ENCODE assay signal across 8 mouse cellular contexts in genomic region chr11:98863751-98864429, GRCm38 (mm10). TPM values are rescaled to one million over a fixed set of nuclear protein-coding genes. Genes with fewer than 3 reads are reported as not detected.
A peak's percentile ranks its signal among the peaks of the same experiment; 100 is the strongest.
DNase-seq lines count a peak whose midpoint lies in the region; ATAC-seq and TF ChIP-seq lines count a peak whose summit lies in the region.

No protein-coding gene starts in this region.

- peak; percentile 46 for DNase-seq in adrenal gland, postnatal 25 days
- DNase-seq in adrenal gland, adult 18-20 months (ENCODE audit: low spot score in 2 of 2), result no peak
- DNase-seq in embryo, embryonic 10 days (ENCODE audit: low spot score), result peak; percentile 73
- peak; percentile 46 to 83 for DNase-seq in left cerebral cortex, postnatal 10 days (ENCODE audit: extremely low spot score in 1 of 2, low spot score in 2 of 2)

- no peaks in the 10 kb centered on the region for H3K9me3 ChIP-seq in heart, embryonic 16.5 days (replicated peaks; ENCODE audit: control insufficient read depth, low read length)
- no peaks in the 10 kb centered on the region for H3K9me3 ChIP-seq in stomach, embryonic 15.5 days

- peak overlapping the region; percentile 84 for H3ac ChIP-seq in C2C12 (ENCODE audit: control insufficient read depth, insufficient read length, low read depth)

- no peak for TF ChIP-seq CTCF in C2C12 (IDR thresholded peaks at IDR 0.05; ENCODE audit: control insufficient read depth, insufficient read depth, insufficient read length)

- H3K36me3 ChIP-seq in C2C12 (ENCODE audit: control insufficient read depth, insufficient read depth), result peaks cover 29% of the 10 kb centered on the region
- H3K36me3 ChIP-seq in heart, embryonic 16.5 days (ENCODE audit: control insufficient read depth, insufficient read depth), result peaks cover 6% of the 10 kb centered on the region
- H3K36me3 ChIP-seq in stomach, embryonic 15.5 days, result peaks cover 10% of the 10 kb centered on the region

- peaks cover 12% of the 10 kb centered on the region for H3K4me1 ChIP-seq in heart, embryonic 16.5 days (ENCODE audit: control insufficient read depth, insufficient read depth, low read length)
- H3K4me1 ChIP-seq in stomach, embryonic 15.5 days, result peaks cover 5% of the 10 kb centered on the region

- peak overlapping the region; percentile 88 for H3K27ac ChIP-seq in heart, embryonic 16.5 days (ENCODE audit: low read length)
- H3K27ac ChIP-seq in stomach, embryonic 15.5 days, result peak overlapping the region; percentile 95

- peak overlapping the region; percentile 92 for H3K9ac ChIP-seq in heart, embryonic 16.5 days (ENCODE audit: low read length)
- H3K9ac ChIP-seq in stomach, embryonic 15.5 days, result peak overlapping the region; percentile 74

- no peaks in the 10 kb centered on the region for H3K27me3 ChIP-seq in C2C12 (ENCODE audit: control insufficient read depth, insufficient read depth, insufficient read length)
- no peaks in the 10 kb centered on the region for H3K27me3 ChIP-seq in heart, embryonic 16.5 days (ENCODE audit: control insufficient read depth, insufficient read depth, low read length)
- no peaks in the 10 kb centered on the region for H3K27me3 ChIP-seq in stomach, embryonic 15.5 days (replicated peaks)

- peak overlapping the region; percentile 84 for H3K4me2 ChIP-seq in heart, embryonic 16.5 days (ENCODE audit: low read depth, low read length)
- H3K4me2 ChIP-seq in stomach, embryonic 15.5 days, result peak overlapping the region; percentile 74

- intact Hi-C loops in left cerebral cortex, postnatal 10 days (cut with DNase I), result loop anchor here (5.0 kb wide), 1 partner anchor 43 kb away; the partner anchor contains the start of gene Cdc6

- under 1% methylated on average over 28 of the region's 39 CpGs for WGBS in heart, embryonic 16.5 days
- WGBS in stomach, embryonic 15.5 days, result under 1% methylated on average over 36 of the region's 39 CpGs

- H3K79me2 ChIP-seq in C2C12 (ENCODE audit: control insufficient read depth, insufficient read depth), result peaks cover 49% of the 10 kb centered on the region

- peak overlapping the region; percentile 61 for H3K4me3 ChIP-seq in C2C12 (ENCODE audit: insufficient read depth, poor library complexity, severe bottlenecking)
- peak overlapping the region; percentile 80 for H3K4me3 ChIP-seq in heart, embryonic 16.5 days (ENCODE audit: low read length)
- H3K4me3 ChIP-seq in stomach, embryonic 15.5 days (replicated peaks), result peak overlapping the region; percentile 64

- H3K79me3 ChIP-seq in C2C12 (ENCODE audit: low read depth), result peaks cover 23% of the 10 kb centered on the region

- ATAC-seq in heart, embryonic 16.5 days (replicated peaks; ENCODE audit: extremely low read depth, insufficient read depth, low FRiP score), result peak; percentile 74
- peak; percentile 20 for ATAC-seq in megakaryocyte-erythroid progenitor cell, adult 5-6 weeks (replicated peaks; ENCODE audit: low FRiP score, low TSS enrichment, poor library complexity, severe bottlenecking)
- ATAC-seq in stomach, embryonic 15.5 days (ENCODE audit: insufficient read depth, low FRiP score, low read depth), result peak; percentile 68

TF ChIP-seq in C2C12, 6 proteins besides CTCF, POLR2A, EP300 and RAD21:
- TF ChIP-seq MAX (IDR thresholded peaks at IDR 0.05) (no peak), FOSL1 (IDR thresholded peaks at IDR 0.05; ENCODE audit: insufficient read depth, low read length, poor library complexity, severe bottlenecking) (no peak), MYOG (IDR thresholded peaks at IDR 0.05; ENCODE audit: control insufficient read depth, extremely low read depth, insufficient read length) (no peak), CEBPB (IDR thresholded peaks at IDR 0.05; ENCODE audit: low read depth) (no peak), USF1 (IDR thresholded peaks at IDR 0.05; ENCODE audit: low read depth) (no peak), MYOD1 (IDR thresholded peaks at IDR 0.05; ENCODE audit: control insufficient read depth, insufficient read length, low read depth) (no peak)

RNA-seq across cellular contexts. Expression of gene Wipf2, which starts 0.5 kb away (rescaled TPM):
- total RNA-seq in adrenal gland, postnatal 25 days (2021), result 18.0 and 26.4 TPM in 2 replicates
- total RNA-seq in adrenal gland, adult 18-20 months (2021), result 10 to 100 TPM; 20.0 to 22.2 TPM
- 4.5 TPM for polyA plus RNA-seq in C2C12 (2012; fragmentation: generic; extraction: Trizol)
- 3.1 and 3.4 TPM in 2 replicates for polyA plus RNA-seq in heart, embryonic 16.5 days (2015; fragmentation: Nextera tagmentation; extraction: Ambion mirVana)
- 10 to 100 TPM; 28.5 to 29.6 TPM for total RNA-seq in left cerebral cortex, postnatal 10 days (2021)
- total RNA-seq in megakaryocyte-erythroid progenitor cell, adult 5-6 weeks (2014; fragmentation: Nextera tagmentation), result 23.5 and 26.9 TPM in 2 replicates
- total RNA-seq in megakaryocyte-erythroid progenitor cell, adult 5-6 weeks (2017), result 3.6 and 4.4 TPM in 2 replicates
- 4.5 and 5.0 TPM in 2 replicates for polyA plus RNA-seq in stomach, embryonic 15.5 days (2015; fragmentation: Nextera tagmentation; extraction: Ambion mirVana)

RNA-seq across cellular contexts. Expression of gene Rapgefl1, which starts 27.3 kb away (rescaled TPM):
- 0.52 and 0.70 TPM in 2 replicates for total RNA-seq in adrenal gland, postnatal 25 days (2021)
- total RNA-seq in adrenal gland, adult 18-20 months (2021), result under 1 TPM; 0.36 to 0.58 TPM
- 0.66 TPM for polyA plus RNA-seq in C2C12 (2012; fragmentation: generic; extraction: Trizol)
- 1.0 and 1.1 TPM in 2 replicates for polyA plus RNA-seq in heart, embryonic 16.5 days (2015; fragmentation: Nextera tagmentation; extraction: Ambion mirVana)
- total RNA-seq in left cerebral cortex, postnatal 10 days (2021), result 100 to 1,000 TPM; 121 to 122 TPM
- total RNA-seq in megakaryocyte-erythroid progenitor cell, adult 5-6 weeks (2014; fragmentation: Nextera tagmentation), result 2.2 TPM in 1 of 2 replicates, not detected in the other
- 1.7 TPM in 1 of 2 replicates, not detected in the other for total RNA-seq in megakaryocyte-erythroid progenitor cell, adult 5-6 weeks (2017)
- polyA plus RNA-seq in stomach, embryonic 15.5 days (2015; fragmentation: Nextera tagmentation; extraction: Ambion mirVana), result 3.8 and 4.1 TPM in 2 replicates

RNA-seq across cellular contexts. Expression of gene Cdc6, which starts 43.7 kb away (rescaled TPM):
- total RNA-seq in adrenal gland, postnatal 25 days (2021), result 1.7 and 4.3 TPM in 2 replicates
- total RNA-seq in adrenal gland, adult 18-20 months (2021), result under 1 TPM; 0.32 to 0.43 TPM
- polyA plus RNA-seq in C2C12 (2012; fragmentation: generic; extraction: Trizol), result 24.1 TPM
- polyA plus RNA-seq in heart, embryonic 16.5 days (2015; fragmentation: Nextera tagmentation; extraction: Ambion mirVana), result 18.6 and 23.0 TPM in 2 replicates
- total RNA-seq in left cerebral cortex, postnatal 10 days (2021), result under 1 TPM; 0.32 TPM
- 85.0 and 101 TPM in 2 replicates for total RNA-seq in megakaryocyte-erythroid progenitor cell, adult 5-6 weeks (2014; fragmentation: Nextera tagmentation)
- 67.8 and 78.7 TPM in 2 replicates for total RNA-seq in megakaryocyte-erythroid progenitor cell, adult 5-6 weeks (2017)
- polyA plus RNA-seq in stomach, embryonic 15.5 days (2015; fragmentation: Nextera tagmentation; extraction: Ambion mirVana), result 28.8 and 30.3 TPM in 2 replicates

RNA-seq across cellular contexts. Expression of gene Casc3, which starts 59.2 kb away (rescaled TPM):
- 37.2 and 41.5 TPM in 2 replicates for total RNA-seq in adrenal gland, postnatal 25 days (2021)
- total RNA-seq in adrenal gland, adult 18-20 months (2021), result 10 to 100 TPM; 36.8 to 41.9 TPM
- 24.4 TPM for polyA plus RNA-seq in C2C12 (2012; fragmentation: generic; extraction: Trizol)
- polyA plus RNA-seq in heart, embryonic 16.5 days (2015; fragmentation: Nextera tagmentation; extraction: Ambion mirVana), result 23.4 and 24.0 TPM in 2 replicates
- total RNA-seq in left cerebral cortex, postnatal 10 days (2021), result 10 to 100 TPM; 52.3 to 55.8 TPM
- 47.6 and 51.8 TPM in 2 replicates for total RNA-seq in megakaryocyte-erythroid progenitor cell, adult 5-6 weeks (2014; fragmentation: Nextera tagmentation)
- total RNA-seq in megakaryocyte-erythroid progenitor cell, adult 5-6 weeks (2017), result 37.4 and 53.5 TPM in 2 replicates
- 31.7 and 35.3 TPM in 2 replicates for polyA plus RNA-seq in stomach, embryonic 15.5 days (2015; fragmentation: Nextera tagmentation; extraction: Ambion mirVana)

Comparison
In these comparisons a context has a peak if more than half of its experiments do, and no peak if none do; other contexts are left out.
1. DNase-seq: peak in adrenal gland, postnatal 25 days (single experiment), embryo, embryonic 10 days (single experiment) and left cerebral cortex, postnatal 10 days (2 of 2); none in adrenal gland, adult 18-20 months (0 of 2).
2. ATAC-seq: peak in every context shown above with its lines; median percentile 74 in heart, embryonic 16.5 days; 68 in stomach, embryonic 15.5 days; 20 in megakaryocyte-erythroid progenitor cell, adult 5-6 weeks.
3. RNA of gene Rapgefl1, which starts 27.3 kb away (total RNA-seq): 121 to 122 TPM in left cerebral cortex, postnatal 10 days; 1.7 to 2.2 TPM in megakaryocyte-erythroid progenitor cell, adult 5-6 weeks, 0.52 to 0.70 TPM in adrenal gland, postnatal 25 days and 0.36 to 0.58 TPM in adrenal gland, adult 18-20 months; every median in the first group is over 10 times any median in the second.
4. RNA of gene Cdc6, which starts 43.7 kb away (total RNA-seq): 67.8 to 101 TPM in megakaryocyte-erythroid progenitor cell, adult 5-6 weeks; 1.7 to 4.3 TPM in adrenal gland, postnatal 25 days, 0.32 to 0.43 TPM in adrenal gland, adult 18-20 months and 0.32 TPM in left cerebral cortex, postnatal 10 days; every median in the first group is over 10 times any median in the second.
5. Peak in every context shown above with its lines, with median percentiles within 50 percentile points of each other: H3K4me3 ChIP-seq.